Mouse (Mus musculus) neural tube, embryonic 10.5 days (tissue): ENCODE measurements around the gene Tmem243.
A peak's percentile ranks its signal among the peaks of the same experiment; 100 is the strongest.
"Not testable (repeated sequence)": the region's sequence is repeated elsewhere in the genome, so short reads cannot be mapped to it uniquely, and the experiment has no call there.

Experiments
- DNase-seq: peaks from one replicate; pipeline ENCODE4 v3.0.0-alpha.2; 2017; ENCODE audit warnings: low spot score; ENCODE audit errors: extremely low spot score

Gene Tmem243

GRCm38 (mm10) chr5:9106806-9107205 lies 6.3 kb downstream of the Tmem243 start:
- no peak for DNase-seq

GRCm38 (mm10) chr5:9107296-9108089 lies 7.0 kb downstream of the Tmem243 start:
- DNase-seq, result no peak

- DNase-seq, result no peak
Observed at GRCm38 (mm10) chr5:9108490-9108889, 8.0 kb downstream of the Tmem243 start.

- no peak for DNase-seq
Observed at GRCm38 (mm10) chr5:9109582-9109981, 9.1 kb downstream of the Tmem243 start.

GRCm38 (mm10) chr5:9111285-9111684 lies 10.8 kb downstream of the Tmem243 start:
- DNase-seq, result no peak

DNA sequence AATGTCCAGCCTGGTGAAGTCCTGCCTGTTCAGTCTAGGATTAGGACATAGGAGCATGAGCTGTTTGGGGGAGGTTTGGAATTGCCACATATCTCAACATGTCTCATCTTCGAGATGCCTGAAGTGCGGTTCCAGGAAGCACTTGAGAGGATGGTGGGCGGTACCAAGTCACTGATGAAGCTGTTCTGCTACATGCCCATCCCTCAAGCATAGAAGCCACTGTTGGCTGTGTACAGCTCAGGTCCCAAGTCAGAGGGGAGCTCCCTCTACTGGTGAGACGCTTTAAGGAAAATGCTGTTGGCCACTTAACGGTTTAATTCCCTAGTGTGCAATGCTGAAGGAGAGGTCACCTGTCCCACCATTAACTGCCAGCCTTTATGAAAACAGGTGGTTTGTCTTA lies 11.3 kb downstream of the Tmem243 start:
- DNase-seq, result peak; percentile 32

DNA sequence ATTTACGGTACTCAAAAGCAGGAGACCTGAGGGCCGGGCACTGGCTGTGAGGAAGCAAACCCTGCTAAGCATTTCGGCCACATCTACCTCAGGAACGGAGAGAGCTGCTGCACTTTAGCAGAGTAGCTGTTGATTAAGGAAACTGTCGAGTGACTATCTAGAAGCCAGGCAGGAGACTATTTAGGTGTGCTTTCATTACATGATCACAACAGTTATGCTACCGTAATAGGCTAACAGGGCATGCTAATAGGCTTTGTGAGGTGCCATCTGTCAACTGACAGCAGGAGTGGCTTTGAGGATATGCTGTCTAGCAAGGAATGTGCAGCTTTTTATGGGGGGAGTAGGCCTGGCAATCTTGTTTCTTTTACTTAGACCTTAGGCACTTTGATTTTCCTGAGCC lies 13.7 kb downstream of the Tmem243 start:
- no peak for DNase-seq

GRCm38 (mm10) chr5:9124134-9124533 lies 23.7 kb downstream of the Tmem243 start:
- DNase-seq, result no peak

- DNase-seq, result no peak
Observed at GRCm38 (mm10) chr5:9128566-9128965, 28.1 kb downstream of the Tmem243 start.

- DNase-seq, result no peak
Observed at GRCm38 (mm10) chr5:9131786-9132185, 31.3 kb downstream of the Tmem243 start.

GRCm38 (mm10) chr5:9135588-9135987 lies 35.1 kb downstream of the Tmem243 start:
- no peak for DNase-seq

DNA sequence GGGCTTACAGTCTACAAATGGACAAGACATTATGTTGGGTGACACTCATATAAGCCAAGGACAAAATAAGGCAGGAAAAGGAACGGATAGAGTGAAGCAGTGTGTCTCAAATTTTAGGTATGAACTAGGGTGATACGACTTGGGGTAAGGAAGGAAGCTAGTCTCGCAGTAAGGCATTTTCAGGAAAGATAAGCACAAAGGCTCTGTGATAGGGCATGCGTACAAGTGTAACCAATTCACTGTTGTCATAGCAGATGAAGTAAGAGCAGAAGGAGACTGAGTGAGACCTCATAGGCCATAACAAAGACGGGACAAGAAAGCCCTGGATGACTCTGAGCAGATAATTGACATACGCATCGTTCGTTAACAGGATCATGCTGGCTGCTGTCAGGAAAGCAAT lies 40.3 kb downstream of the Tmem243 start:
- DNase-seq, result no peak

DNA sequence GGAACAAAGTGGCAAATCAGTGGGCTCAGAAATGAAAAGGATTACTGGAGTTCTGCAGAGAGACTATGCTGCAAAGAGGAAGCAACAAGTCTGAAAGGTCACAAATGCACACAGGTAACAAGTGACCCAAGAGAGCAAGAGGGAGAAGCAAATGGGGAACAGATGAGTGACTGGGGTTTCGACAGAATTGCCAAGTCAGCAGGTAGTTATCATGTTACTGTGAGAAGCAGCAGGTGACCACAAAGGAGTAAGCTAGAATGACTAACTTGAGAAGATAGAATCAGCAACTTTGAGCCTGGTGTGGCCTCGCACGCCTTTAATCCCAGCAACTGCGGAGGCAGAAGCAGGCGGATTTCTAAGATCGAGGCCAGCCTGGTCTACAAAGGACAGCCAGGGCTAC lies 41.9 kb downstream of the Tmem243 start:
- DNase-seq, result no peak

DNA sequence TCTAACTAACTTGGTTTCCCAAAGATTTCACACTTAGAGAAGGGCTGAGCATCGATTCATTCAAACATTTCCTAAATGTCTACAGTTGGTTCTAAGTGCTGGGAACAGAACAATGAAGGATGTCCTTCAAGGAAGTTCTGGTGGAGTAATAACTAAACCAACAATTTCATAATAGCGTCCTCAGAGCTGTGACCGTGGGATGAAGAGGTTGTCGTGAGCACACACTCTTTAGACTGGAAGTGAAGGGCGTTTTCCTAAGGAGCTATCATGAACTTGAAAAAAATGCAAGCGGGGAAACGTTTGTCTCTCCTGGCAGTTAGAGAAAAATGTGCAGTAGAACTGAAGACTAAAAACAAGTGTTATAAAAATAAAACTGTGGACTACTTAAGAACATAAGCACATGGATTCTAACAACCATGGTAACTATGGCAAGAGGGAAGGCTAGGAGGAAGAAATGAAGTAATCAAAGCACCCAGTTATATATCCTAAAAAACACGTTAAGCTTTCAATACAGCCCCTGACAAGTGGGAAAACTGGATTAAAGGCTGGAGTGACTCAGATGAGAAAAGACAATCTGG lies 48.9 kb downstream of the Tmem243 start:
- DNase-seq, result no peak

- no peak for DNase-seq
Observed at GRCm38 (mm10) chr5:9156746-9157145, 56.3 kb downstream of the Tmem243 start.

- no peak for DNase-seq
Observed at GRCm38 (mm10) chr5:9157336-9157735, 56.9 kb downstream of the Tmem243 start.

DNA sequence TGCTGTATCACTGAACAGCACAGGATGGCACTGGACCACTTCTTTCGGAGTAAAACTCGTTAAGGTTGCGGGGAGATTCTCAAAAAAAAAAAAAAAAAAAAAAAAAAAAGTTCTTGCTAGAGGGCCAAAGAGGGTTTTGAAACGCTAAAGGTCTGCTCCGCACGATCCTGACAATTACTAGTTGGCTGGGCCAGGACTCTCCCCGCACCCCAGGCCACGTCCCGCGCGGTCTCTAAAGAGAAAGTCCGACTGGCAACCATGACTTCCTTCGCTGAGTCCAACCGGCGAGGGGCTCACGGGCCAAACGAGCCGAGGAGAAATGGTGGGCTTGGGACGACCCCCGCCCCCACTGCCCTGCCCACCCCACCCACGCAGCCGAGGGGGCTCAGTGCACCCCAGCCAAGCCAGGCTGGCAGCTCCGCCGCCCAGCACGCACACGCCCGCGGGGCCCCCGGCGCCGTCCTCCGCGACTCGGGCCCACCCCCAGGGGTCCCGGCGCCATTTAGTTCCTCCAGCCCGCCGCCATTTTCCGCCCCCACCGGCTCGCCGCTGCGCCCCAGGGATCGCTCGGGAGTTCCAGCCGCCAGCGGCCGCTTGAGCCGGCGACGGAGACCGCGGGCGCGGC lies 60.5 kb downstream of the Tmem243 start:
- no peak for DNase-seq

GRCm38 (mm10) chr5:9161456-9162041 lies 61.1 kb downstream of the Tmem243 start, which contains the start of gene Dmtf1:
Dmtf1 (minus strand) TSS chr5:9161776.
- peak; percentile 96 for DNase-seq

- peak; percentile 50 for DNase-seq
Observed at GRCm38 (mm10) chr5:9162088-9162487, 61.6 kb downstream of the Tmem243 start.

GRCm38 (mm10) chr5:9163411-9163810 lies 62.9 kb downstream of the Tmem243 start:
- no peak for DNase-seq

GRCm38 (mm10) chr5:9165151-9165550 lies 64.7 kb downstream of the Tmem243 start:
- not testable (repeated sequence) for DNase-seq

GRCm38 (mm10) chr5:9166366-9166765 lies 65.9 kb downstream of the Tmem243 start:
- DNase-seq, result no peak
